Mouse (Mus musculus) MEL (cell line): ENCODE measurements around the gene Fank1.

Source experiments
- NRF1 ChIP-seq: IDR thresholded peaks from 2 replicates; pipeline ENCODE4 v1.6.1; 2014; ENCODE audit warnings: low read depth, mild to moderate bottlenecking, inconsistent platforms, low read length, improper control_type of control experiment, moderate library complexity; ENCODE audit not compliant: poor library complexity, insufficient read depth, severe bottlenecking
- SIN3A ChIP-seq: IDR thresholded peaks from 2 replicates; pipeline ENCODE4 v1.6.1; 2012; ENCODE audit warnings: low read length, improper control_type of control experiment, inconsistent platforms
- ZMIZ1 ChIP-seq: IDR thresholded peaks from 2 replicates; pipeline ENCODE4 v1.6.1; 2012; ENCODE audit warnings: low read depth, mild to moderate bottlenecking, inconsistent platforms, low read length, improper control_type of control experiment, moderate library complexity
- ZNF384 ChIP-seq: IDR thresholded peaks from 2 replicates; pipeline ENCODE4 v1.6.1; 2012; ENCODE audit warnings: low read depth, mild to moderate bottlenecking, inconsistent platforms, low read length, improper control_type of control experiment

DNA sequence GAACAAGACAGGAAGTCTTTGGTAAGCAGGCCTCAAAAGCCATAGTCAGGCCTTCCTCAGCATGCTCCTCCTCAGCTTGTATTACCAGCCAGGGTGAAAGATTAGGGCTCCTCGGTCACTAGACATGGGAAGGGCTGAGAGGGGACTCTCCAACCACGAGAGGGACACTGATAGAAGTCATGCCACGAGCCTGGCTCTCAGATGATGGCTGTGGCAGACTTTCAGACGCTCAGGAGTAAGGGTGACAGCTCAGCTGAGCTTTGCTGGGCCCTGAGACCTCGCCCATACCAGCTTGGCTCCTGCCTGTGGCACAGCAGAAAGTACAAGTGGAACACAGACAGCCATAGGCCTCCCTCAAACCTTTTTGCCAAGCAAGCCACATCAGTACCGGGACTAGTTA lies 49.6 kb upstream of the Fank1 start:
- TF ChIP-seq ZMIZ1 (no peak), ZNF384 (no peak), NRF1 (no peak), SIN3A (no peak)
